Mouse (Mus musculus): ENCODE measurements around the gene Zmiz2. TPM values are rescaled to one million over a fixed set of nuclear protein-coding genes. Genes with fewer than 3 reads are reported as not detected.

Zmiz2 gene
- polyA plus RNA-seq, 1 experiment from 2014 or later = 25.4 TPM

GRCm38 (mm10) chr11:6390376-6391053, 1.6 kb downstream of the Zmiz2 start:
- H3K9ac ChIP-seq (ENCODE audit: low read length) = peak overlapping the region; percentile 97
- peaks cover 3% of the 10 kb centered on the region; the same call in 1 of the 2 replicates for H3K36me3 ChIP-seq (ENCODE audit: control insufficient read depth, insufficient read depth, low read length)
- no peaks in the 10 kb centered on the region for H3K9me3 ChIP-seq (ENCODE audit: control insufficient read depth, low read length)
- H3K27me3 ChIP-seq (ENCODE audit: control insufficient read depth, insufficient read depth, low read length) = no peaks in the 10 kb centered on the region
- DNase-seq (ENCODE audit: low spot score) (no peak), ATAC-seq (ENCODE audit: insufficient read depth, low FRiP score, low TSS enrichment) (no peak)
- H3K4me2 ChIP-seq (ENCODE audit: low read depth) = peak overlapping the region; percentile 76
- WGBS = 84% methylated on average over 8 of the region's 8 CpGs
- peaks cover 18% of the 10 kb centered on the region for H3K4me1 ChIP-seq (ENCODE audit: control insufficient read depth, insufficient read depth, low read length)
- peak overlapping the region; percentile 97 for H3K4me3 ChIP-seq (ENCODE audit: low read depth, low read length)
- no peak overlapping the region for H3K27ac ChIP-seq (ENCODE audit: low read depth, low read length)

GRCm38 (mm10) chr11:6391516-6392276, 2.8 kb downstream of the Zmiz2 start:
- DNase-seq (ENCODE audit: low spot score) = no peak
- Histone ChIP-seq H3K4me2 (ENCODE audit: low read depth) (no peak overlapping the region), H3K27ac (ENCODE audit: low read depth, low read length) (no peak overlapping the region), H3K9me3 (ENCODE audit: control insufficient read depth, low read length) (no peaks in the 10 kb centered on the region), H3K36me3 (ENCODE audit: control insufficient read depth, insufficient read depth, low read length) (peaks cover 6% of the 10 kb centered on the region), H3K9ac (ENCODE audit: low read length) (no peak overlapping the region), H3K4me1 (ENCODE audit: control insufficient read depth, insufficient read depth, low read length) (peaks cover 18% of the 10 kb centered on the region), H3K27me3 (ENCODE audit: control insufficient read depth, insufficient read depth, low read length) (no peaks in the 10 kb centered on the region), H3K4me3 (ENCODE audit: low read depth, low read length) (0 out of 2 replicates have a peak overlapping the region, but pooled peaks have one; percentile 2)
- 91% methylated on average over 8 of the region's 8 CpGs for WGBS
- no peak for ATAC-seq (ENCODE audit: insufficient read depth, low FRiP score, low TSS enrichment)

GRCm38 (mm10) chr11:6392857-6393256, 4.0 kb downstream of the Zmiz2 start:
- Histone ChIP-seq H3K4me1 (ENCODE audit: control insufficient read depth, insufficient read depth, low read length) (peaks cover 18% of the 10 kb centered on the region), H3K36me3 (ENCODE audit: control insufficient read depth, insufficient read depth, low read length) (peaks cover 16% of the 10 kb centered on the region), H3K4me3 (ENCODE audit: low read depth, low read length) (no peak overlapping the region), H3K9me3 (ENCODE audit: control insufficient read depth, low read length) (no peaks in the 10 kb centered on the region), H3K27ac (ENCODE audit: low read depth, low read length) (no peak overlapping the region), H3K27me3 (ENCODE audit: control insufficient read depth, insufficient read depth, low read length) (no peaks in the 10 kb centered on the region), H3K9ac (ENCODE audit: low read length) (no peak overlapping the region), H3K4me2 (ENCODE audit: low read depth) (no peak overlapping the region)
- DNase-seq (ENCODE audit: low spot score) (no peak), ATAC-seq (ENCODE audit: insufficient read depth, low FRiP score, low TSS enrichment) (no peak)
- 91% methylated on average over 6 of the region's 6 CpGs for WGBS

- H3K27me3 ChIP-seq (ENCODE audit: control insufficient read depth, insufficient read depth, low read length) = no peaks in the 10 kb centered on the region
- no peak for DNase-seq (ENCODE audit: low spot score)
- H3K4me1 ChIP-seq (ENCODE audit: control insufficient read depth, insufficient read depth, low read length) = peaks cover 18% of the 10 kb centered on the region
- H3K4me3 ChIP-seq (ENCODE audit: low read depth, low read length) = no peak overlapping the region
- H3K9me3 ChIP-seq (ENCODE audit: control insufficient read depth, low read length) = no peaks in the 10 kb centered on the region
- H3K9ac ChIP-seq (ENCODE audit: low read length) = no peak overlapping the region
- no peak overlapping the region for H3K27ac ChIP-seq (ENCODE audit: low read depth, low read length)
- WGBS = 85% methylated on average over 1 of the region's 1 CpGs
- no peak for ATAC-seq (ENCODE audit: insufficient read depth, low FRiP score, low TSS enrichment)
- no peak overlapping the region for H3K4me2 ChIP-seq (ENCODE audit: low read depth)
- peaks cover 22% of the 10 kb centered on the region for H3K36me3 ChIP-seq (ENCODE audit: control insufficient read depth, insufficient read depth, low read length)
Observed at GRCm38 (mm10) chr11:6393866-6394265, 5.0 kb downstream of the Zmiz2 start.

- no peak for ATAC-seq (ENCODE audit: insufficient read depth, low FRiP score, low TSS enrichment)
- Histone ChIP-seq H3K9ac (ENCODE audit: low read length) (no peak overlapping the region), H3K4me3 (ENCODE audit: low read depth, low read length) (no peak overlapping the region), H3K4me1 (ENCODE audit: control insufficient read depth, insufficient read depth, low read length) (peaks cover 8% of the 10 kb centered on the region), H3K36me3 (ENCODE audit: control insufficient read depth, insufficient read depth, low read length) (peaks cover 34% of the 10 kb centered on the region), H3K27me3 (ENCODE audit: control insufficient read depth, insufficient read depth, low read length) (no peaks in the 10 kb centered on the region), H3K27ac (ENCODE audit: low read depth, low read length) (no peak overlapping the region), H3K9me3 (ENCODE audit: control insufficient read depth, low read length) (no peaks in the 10 kb centered on the region), H3K4me2 (ENCODE audit: low read depth) (no peak overlapping the region)
- no peak for DNase-seq (ENCODE audit: low spot score)
- 78% methylated on average over 5 of the region's 5 CpGs for WGBS
Observed at GRCm38 (mm10) chr11:6395565-6395964, 6.7 kb downstream of the Zmiz2 start.

- 96% methylated on average over 10 of the region's 10 CpGs for WGBS
- peaks cover 45% of the 10 kb centered on the region for H3K36me3 ChIP-seq (ENCODE audit: control insufficient read depth, insufficient read depth, low read length)
Observed at GRCm38 (mm10) chr11:6398141-6398540, 9.3 kb downstream of the Zmiz2 start.

GRCm38 (mm10) chr11:6402515-6403510, 13.9 kb downstream of the Zmiz2 start:
- DNase-seq (ENCODE audit: low spot score) (peak; percentile 53), ATAC-seq (ENCODE audit: insufficient read depth, low FRiP score, low TSS enrichment) (no peak; the same call in 1 of the 2 replicates)
- H3K4me3 ChIP-seq (ENCODE audit: low read depth, low read length) = no peak overlapping the region
- no peak overlapping the region for H3K4me2 ChIP-seq (ENCODE audit: low read depth)
- no peak overlapping the region for H3K27ac ChIP-seq (ENCODE audit: low read depth, low read length)
- peaks cover 9% of the 10 kb centered on the region for H3K4me1 ChIP-seq (ENCODE audit: control insufficient read depth, insufficient read depth, low read length)
- H3K9ac ChIP-seq (ENCODE audit: low read length) = no peak overlapping the region
- H3K27me3 ChIP-seq (ENCODE audit: control insufficient read depth, insufficient read depth, low read length) = no peaks in the 10 kb centered on the region
- WGBS = 89% methylated on average over 19 of the region's 19 CpGs
- H3K9me3 ChIP-seq (ENCODE audit: control insufficient read depth, low read length) = no peaks in the 10 kb centered on the region
- peaks cover 51% of the 10 kb centered on the region for H3K36me3 ChIP-seq (ENCODE audit: control insufficient read depth, insufficient read depth, low read length)

More at GRCm38 (mm10) chr11:6398141-6398540, 9.3 kb downstream of the Zmiz2 start:
- H3K27ac ChIP-seq (ENCODE audit: low read depth, low read length) = no peak overlapping the region
- 0 out of 2 replicates have a peak, but pooled peaks cover 3% of the 10 kb centered on the region for H3K4me1 ChIP-seq (ENCODE audit: control insufficient read depth, insufficient read depth, low read length)
- no peak overlapping the region for H3K4me3 ChIP-seq (ENCODE audit: low read depth, low read length)
- no peak for DNase-seq (ENCODE audit: low spot score)
- no peaks in the 10 kb centered on the region for H3K9me3 ChIP-seq (ENCODE audit: control insufficient read depth, low read length)
- no peaks in the 10 kb centered on the region for H3K27me3 ChIP-seq (ENCODE audit: control insufficient read depth, insufficient read depth, low read length)
- no peak overlapping the region for H3K9ac ChIP-seq (ENCODE audit: low read length)
- H3K4me2 ChIP-seq (ENCODE audit: low read depth) = no peak overlapping the region
- ATAC-seq (ENCODE audit: insufficient read depth, low FRiP score, low TSS enrichment) = no peak

- WGBS = 95% methylated on average over 5 of the region's 5 CpGs
- no peak for DNase-seq (ENCODE audit: low spot score)
Observed at GRCm38 (mm10) chr11:6403830-6404405, 15.0 kb downstream of the Zmiz2 start.

More at GRCm38 (mm10) chr11:6403830-6404405, 15.0 kb downstream of the Zmiz2 start:
- peaks cover 45% of the 10 kb centered on the region for H3K36me3 ChIP-seq (ENCODE audit: control insufficient read depth, insufficient read depth, low read length)
- H3K27ac ChIP-seq (ENCODE audit: low read depth, low read length) = no peak overlapping the region
- H3K4me3 ChIP-seq (ENCODE audit: low read depth, low read length) = no peak overlapping the region
- peaks cover 9% of the 10 kb centered on the region for H3K4me1 ChIP-seq (ENCODE audit: control insufficient read depth, insufficient read depth, low read length)
- ATAC-seq (ENCODE audit: insufficient read depth, low FRiP score, low TSS enrichment) = no peak
- no peak overlapping the region for H3K4me2 ChIP-seq (ENCODE audit: low read depth)
- H3K27me3 ChIP-seq (ENCODE audit: control insufficient read depth, insufficient read depth, low read length) = no peaks in the 10 kb centered on the region
- no peaks in the 10 kb centered on the region for H3K9me3 ChIP-seq (ENCODE audit: control insufficient read depth, low read length)
- H3K9ac ChIP-seq (ENCODE audit: low read length) = no peak overlapping the region

All from neural tube, embryonic 11.5 days (tissue).